28 mouse cellular contexts compared by ENCODE assay signal in genomic region chr8:81147239-81147638, GRCm38 (mm10).
DNase-seq lines count a peak whose midpoint lies in the region; ATAC-seq lines count a peak whose summit lies in the region.
"Had no signal": no experiment of that assay in that cellular context is flagged by ENCODE, and none has a peak within 500 bp of the region (broad histone marks: within the 10 kb centered on the region; RNA-seq: fewer than 3 reads in every experiment).

No protein-coding gene starts in this region.

- H3K9me3 ChIP-seq in embryonic facial prominence, embryonic 15.5 days (replicated peaks): no peaks in the 10 kb centered on the region
- H3K9me3 ChIP-seq in embryonic facial prominence, embryonic 10.5 days: no peaks in the 10 kb centered on the region
- H3K9me3 ChIP-seq: G1E; hindbrain, embryonic 15.5 days; liver, embryonic 12.5 days had no signal

- no peaks in the 10 kb centered on the region for H3K4me1 ChIP-seq in embryonic facial prominence, embryonic 15.5 days
- H3K4me1 ChIP-seq in embryonic facial prominence, embryonic 10.5 days: no peaks in the 10 kb centered on the region
- H3K4me1 ChIP-seq: hindbrain, embryonic 10.5 days; hindbrain, embryonic 15.5 days; liver, embryonic 12.5 days; midbrain, embryonic 10.5 days had no signal

- no peaks in the 10 kb centered on the region for H3K27me3 ChIP-seq in embryonic facial prominence, embryonic 15.5 days
- H3K27me3 ChIP-seq in embryonic facial prominence, embryonic 10.5 days (replicated peaks; ENCODE audit: low read depth, poor library complexity, severe bottlenecking): no peaks in the 10 kb centered on the region
- H3K27me3 ChIP-seq: hindbrain, embryonic 15.5 days; liver, embryonic 12.5 days; Patski had no signal

- WGBS in embryonic facial prominence, embryonic 15.5 days: 76% methylated on average over 3 of the region's 3 CpGs
- WGBS in embryonic facial prominence, embryonic 10.5 days: 90% methylated on average over 3 of the region's 3 CpGs

- H3K27ac ChIP-seq in embryonic facial prominence, embryonic 15.5 days (replicated peaks): no peak overlapping the region
- H3K27ac ChIP-seq in embryonic facial prominence, embryonic 10.5 days (replicated peaks): no peak overlapping the region
- H3K27ac ChIP-seq: hindbrain, embryonic 10.5 days; hindbrain, embryonic 15.5 days; liver, embryonic 12.5 days; midbrain, embryonic 10.5 days had no signal

- no peaks in the 10 kb centered on the region for H3K36me3 ChIP-seq in embryonic facial prominence, embryonic 15.5 days
- no peaks in the 10 kb centered on the region for H3K36me3 ChIP-seq in embryonic facial prominence, embryonic 10.5 days (replicated peaks)
- H3K36me3 ChIP-seq: G1E; hindbrain, embryonic 10.5 days; hindbrain, embryonic 15.5 days; liver, embryonic 12.5 days; midbrain, embryonic 10.5 days had no signal

- no peak for DNase-seq in embryonic facial prominence, embryonic 10.5 days (ENCODE audit: low spot score)
- peak; percentile 19 to 22 for DNase-seq in heart, postnatal 10 days
- no peak for DNase-seq in heart, postnatal 25 days (ENCODE audit: low spot score)
- peak; percentile 3 for DNase-seq in right cerebral cortex, adult 18-20 months
- DNase-seq in right cerebral cortex, postnatal 14 days: no peak
- DNase-seq in spleen, postnatal 36 days (ENCODE audit: low spot score in 2 of 2): no peak
- DNase-seq: adrenal gland, postnatal 14 days; cerebellum, adult 18-20 months; gastrocnemius, postnatal 25 days; heart, adult 11 months; kidney, adult 11 months; kidney, postnatal 14 days; left cerebral cortex, postnatal 4 days; liver, postnatal 0 days; thymus, adult 18-20 months; thymus, postnatal 25 days had no signal

- intact Hi-C loops in heart, postnatal 10 days (cut with DNase I): no loop called here
- intact Hi-C loops in heart, postnatal 25 days (cut with DNase I): no loop called here

- H3K9ac ChIP-seq in embryonic facial prominence, embryonic 15.5 days: no peak overlapping the region
- H3K9ac ChIP-seq: hindbrain, embryonic 15.5 days; liver, embryonic 12.5 days; liver, postnatal 0 days had no signal

- no peak overlapping the region for H3K4me2 ChIP-seq in embryonic facial prominence, embryonic 15.5 days (replicated peaks)
- H3K4me2 ChIP-seq: heart, embryonic 11.5 days; hindbrain, embryonic 15.5 days; liver, embryonic 12.5 days had no signal

- H3K4me3 ChIP-seq in embryonic facial prominence, embryonic 15.5 days (replicated peaks): no peak overlapping the region
- H3K4me3 ChIP-seq in embryonic facial prominence, embryonic 10.5 days: no peak overlapping the region
- H3K4me3 ChIP-seq: hindbrain, embryonic 10.5 days; hindbrain, embryonic 15.5 days; liver, embryonic 12.5 days; midbrain, embryonic 10.5 days had no signal

- ATAC-seq in embryonic facial prominence, embryonic 15.5 days (ENCODE audit: insufficient number of reproducible peaks, low FRiP score, low TSS enrichment, low read depth): 0 out of 2 replicates have a peak, but pooled peaks have one; percentile 11
- ATAC-seq: forebrain, embryonic 14.5 days; inflammation-experienced regulatory T-cells, adult 6 months; liver, embryonic 12.5 days; liver, postnatal 0 days; lung, postnatal 0 days; midbrain, embryonic 16.5 days; Patski had no signal

Comparison
In these comparisons a context has a peak if more than half of its experiments do, and no peak if none do; other contexts are left out.
1. DNase-seq: peak in heart, postnatal 10 days (2 of 2) and right cerebral cortex, adult 18-20 months (single experiment); none in embryonic facial prominence, embryonic 10.5 days (single experiment), heart, postnatal 25 days (single experiment), right cerebral cortex, postnatal 14 days (single experiment) and spleen, postnatal 36 days (0 of 2).